Mouse (Mus musculus): Measurements from ENCODE around the gene Gm16223. TPM values are rescaled to one million over a fixed set of nuclear protein-coding genes. Genes with fewer than 3 reads are reported as not detected.

Gm16223 gene
- not detected in 2 replicates for total RNA-seq (2021)
- long read RNA-seq: 0 reads

DNA sequence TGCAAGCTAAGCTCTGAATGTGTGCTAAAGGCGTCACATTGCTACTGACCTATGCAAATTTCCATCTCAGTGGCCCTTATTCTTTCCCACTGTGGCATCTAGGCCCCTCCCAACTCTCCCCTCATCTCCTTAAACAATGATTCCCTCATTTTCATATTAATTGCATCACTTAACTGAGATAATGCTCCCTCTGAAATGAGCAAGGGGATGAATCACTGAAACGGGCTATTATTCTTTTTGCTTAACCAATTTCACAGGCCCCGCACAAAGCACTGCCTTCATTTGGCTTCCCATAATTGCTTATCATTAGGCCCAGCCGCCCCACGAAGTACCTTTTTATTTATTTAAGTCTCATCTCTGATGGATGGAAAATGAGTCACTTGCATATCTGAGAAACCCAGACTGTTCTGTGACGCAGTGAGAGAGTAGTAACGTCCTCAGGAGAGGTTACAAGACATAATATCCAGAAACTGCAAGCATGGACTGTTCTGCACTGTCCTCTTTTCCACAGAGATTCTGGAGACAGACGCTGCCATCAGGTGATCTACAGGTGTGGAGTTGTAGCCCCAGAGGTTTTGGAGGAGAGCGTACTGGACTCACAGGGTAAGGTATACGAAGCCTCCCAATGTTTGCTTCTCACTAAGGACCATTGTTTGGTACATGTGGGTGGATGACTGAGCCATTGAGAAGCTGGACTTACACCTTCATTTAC, at the start of gene Gm16223:
Gm16223 (plus strand) TSS at position 485 of the 712 bp plus-strand sequence.
- no peak for DNase-seq

GRCm38 (mm10) chr5:42022029-42022428, 45.7 kb upstream of the Gm16223 start:
- no peak for DNase-seq

DNA sequence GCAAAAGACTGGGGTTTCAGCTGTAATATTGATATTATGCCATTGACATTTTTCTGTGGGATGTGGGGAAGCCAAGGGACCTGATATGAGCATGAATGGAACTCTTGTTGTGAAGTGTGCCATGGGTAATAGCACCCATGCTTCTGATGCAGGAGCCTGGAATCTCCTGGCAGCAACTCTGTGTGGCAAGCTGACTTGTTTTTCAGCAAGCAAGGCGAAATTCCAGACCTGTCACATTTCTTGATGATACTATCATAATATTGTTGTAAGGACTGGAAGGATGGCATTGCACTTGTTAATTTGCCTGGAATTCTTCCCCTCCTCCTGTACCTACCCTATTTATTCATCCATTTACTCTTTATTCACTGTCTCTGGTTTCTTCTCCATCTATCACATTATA, 44.2 kb upstream of the Gm16223 start:
- no peak for DNase-seq

DNA sequence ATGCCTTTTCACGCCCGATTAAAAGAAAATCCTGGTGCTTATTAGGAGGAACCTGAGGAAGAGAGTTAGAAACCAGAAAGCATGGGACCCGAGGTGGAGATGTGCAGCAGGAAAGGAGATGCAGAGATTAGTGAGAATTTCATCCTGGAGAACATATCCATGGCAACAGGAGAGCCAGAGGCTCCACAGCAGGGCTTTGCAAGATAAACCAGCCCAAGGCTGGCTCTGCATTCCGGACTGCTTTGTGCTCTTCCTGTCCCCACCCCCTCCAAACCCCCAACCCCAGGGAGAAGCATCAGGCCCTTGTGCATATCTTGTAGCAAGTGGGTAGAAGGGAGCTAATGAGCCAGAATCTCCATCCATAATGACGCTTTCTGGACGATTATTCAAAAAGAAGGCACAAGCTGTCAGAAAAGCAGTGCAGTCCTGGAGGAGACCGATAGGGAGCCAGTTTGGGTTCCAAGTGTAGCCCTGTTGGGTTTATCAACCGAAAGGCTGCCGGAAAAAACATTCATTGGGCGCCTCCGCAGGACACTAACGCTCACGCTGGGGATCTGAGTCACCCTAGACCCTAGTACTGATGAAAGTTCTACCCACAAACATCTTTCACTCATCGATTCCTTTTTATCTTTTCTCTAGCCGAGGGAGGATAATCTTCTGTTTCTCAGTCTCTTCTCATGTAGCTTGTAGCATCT, 31.2 kb upstream of the Gm16223 start:
- DNase-seq: no peak

DNA sequence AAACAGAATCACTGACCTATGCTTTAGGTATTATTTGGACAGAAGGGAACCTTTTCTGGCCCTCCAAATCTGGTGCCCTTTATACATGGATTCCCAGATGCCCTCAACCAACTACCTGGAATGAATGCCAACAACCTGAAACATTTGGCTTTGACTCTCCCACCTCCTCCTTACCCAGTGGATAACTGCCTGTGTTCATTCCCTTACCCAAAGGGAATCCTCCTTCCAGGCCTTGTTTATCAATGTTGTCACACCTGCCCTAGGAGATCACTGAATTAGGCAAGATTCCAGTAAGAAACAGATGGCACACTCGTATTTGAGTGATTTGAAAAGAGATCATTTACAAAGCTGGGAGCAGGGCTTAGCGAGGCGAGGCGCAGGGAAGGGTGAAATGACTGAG, 13.1 kb upstream of the Gm16223 start:
- no peak for DNase-seq

DNA sequence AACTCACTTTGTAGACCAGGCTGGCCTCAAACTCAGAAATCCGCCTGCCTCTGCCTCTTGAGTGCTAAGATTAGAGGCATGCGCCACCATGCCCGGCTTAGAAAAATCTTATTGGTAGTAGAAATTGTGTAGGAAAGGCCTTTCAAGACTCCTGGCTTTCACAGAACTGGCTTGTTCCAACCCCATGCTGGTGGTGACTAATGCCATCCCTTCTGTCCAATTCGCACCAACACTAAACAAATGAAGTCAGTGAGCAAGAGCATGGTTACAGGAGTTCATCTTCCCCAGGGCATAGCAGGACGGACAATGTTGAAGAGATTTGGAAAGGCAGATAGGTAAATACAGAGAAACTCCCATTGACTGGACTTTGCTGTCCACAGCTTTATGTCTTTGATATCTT, 12.6 kb upstream of the Gm16223 start:
- no peak for DNase-seq

DNA sequence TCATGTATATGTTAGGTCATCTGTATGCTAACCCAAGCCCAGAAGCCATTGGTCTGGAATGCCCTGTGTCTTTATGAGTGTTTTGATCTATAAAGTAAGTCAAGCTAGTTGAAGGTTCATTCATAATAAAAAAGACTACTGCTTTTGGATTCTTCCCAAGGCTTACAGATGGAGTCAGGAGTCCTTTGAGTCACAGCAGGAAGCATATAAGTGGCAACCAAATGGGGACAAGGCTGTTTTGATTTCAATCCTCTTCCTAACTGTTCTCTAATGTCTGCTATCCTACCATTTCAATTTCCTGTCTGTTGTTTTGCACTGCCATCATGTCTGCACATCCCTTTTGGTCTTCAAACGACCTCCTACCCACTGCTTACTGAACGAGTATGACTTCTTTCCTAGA, 2.7 kb upstream of the Gm16223 start:
- no peak for DNase-seq

- no peak for DNase-seq
These were observed 685 bp upstream of the Gm16223 start for GRCm38 (mm10) chr5:42067075-42067474.

- no peak for DNase-seq
These were observed 424 bp downstream of the Gm16223 start for GRCm38 (mm10) chr5:42068188-42068579.

- DNase-seq: no peak
These were observed 49.0 kb downstream of the Gm16223 start for GRCm38 (mm10) chr5:42116586-42117346.

GRCm38 (mm10) chr5:42125562-42125961, 57.8 kb downstream of the Gm16223 start:
- no peak for DNase-seq

GRCm38 (mm10) chr5:42155626-42156025, 87.9 kb downstream of the Gm16223 start:
- no peak for DNase-seq

GRCm38 (mm10) chr5:42164731-42165130, 97.0 kb downstream of the Gm16223 start:
- DNase-seq: no peak

- DNase-seq: no peak
These were observed 98.6 kb downstream of the Gm16223 start for GRCm38 (mm10) chr5:42166311-42166710.

- peak; percentile 2 for DNase-seq
These were observed 100.3 kb downstream of the Gm16223 start for GRCm38 (mm10) chr5:42168071-42168470.

DNA sequence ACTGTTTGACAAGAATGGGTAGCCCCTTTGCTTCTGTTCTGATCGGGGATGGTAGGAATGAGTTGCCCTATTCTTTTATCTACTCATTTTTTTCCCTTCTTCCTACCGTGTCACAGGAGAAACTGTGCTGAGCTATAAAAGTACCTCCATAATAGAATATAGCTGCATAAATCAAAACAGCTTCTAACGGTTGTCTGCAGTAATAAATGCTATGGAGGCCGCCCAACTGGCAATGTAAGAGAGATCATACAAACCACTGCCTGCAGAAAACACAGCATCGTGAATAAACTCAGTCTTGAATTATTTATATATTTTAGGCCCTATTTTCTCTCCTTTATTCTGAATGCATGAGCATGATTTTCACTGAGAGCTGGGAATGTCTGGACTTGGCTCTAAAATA, 101.0 kb downstream of the Gm16223 start:
- DNase-seq: no peak

GRCm38 (mm10) chr5:42174109-42174508, 106.3 kb downstream of the Gm16223 start:
- DNase-seq: no peak

DNA sequence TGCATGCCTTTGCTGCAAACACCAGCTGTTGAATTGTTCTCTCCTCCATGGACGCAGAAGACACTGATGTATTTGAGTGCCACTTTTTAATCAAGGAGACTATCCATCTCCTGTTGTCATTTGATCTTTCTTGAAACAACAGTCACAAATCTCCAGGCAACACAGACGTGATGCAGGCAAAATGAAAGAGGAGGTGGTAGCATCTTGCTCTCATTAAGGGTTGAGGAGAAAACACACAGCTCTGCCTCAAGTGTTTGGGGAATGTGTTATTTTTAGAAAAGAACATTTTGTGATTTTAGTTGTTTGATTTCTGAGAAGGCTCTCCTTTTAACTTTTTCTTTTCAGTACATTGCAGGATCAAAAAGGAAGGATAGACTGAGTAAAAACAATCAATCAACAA, 107.7 kb downstream of the Gm16223 start:
- DNase-seq: no peak

DNA sequence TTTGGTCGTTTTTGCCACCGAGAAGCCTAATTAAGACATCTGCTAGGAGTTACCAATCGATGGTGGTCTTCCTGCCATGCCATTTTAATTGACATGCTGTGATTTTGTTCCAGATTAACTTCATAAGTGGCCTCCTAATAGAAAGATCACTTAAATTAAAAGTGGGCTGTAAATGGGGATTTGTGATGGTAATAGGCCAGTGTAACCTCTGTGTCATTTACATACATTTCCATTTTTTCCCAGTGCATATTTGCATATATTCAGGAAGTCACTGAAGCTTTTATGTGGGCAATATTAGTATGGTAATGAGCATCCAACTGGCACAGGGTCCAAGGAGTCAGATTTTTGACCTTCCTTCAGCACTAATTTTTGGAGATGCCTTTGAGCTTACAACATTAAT, 130.7 kb downstream of the Gm16223 start:
- DNase-seq: no peak

GRCm38 (mm10) chr5:42207456-42208122, 139.8 kb downstream of the Gm16223 start:
- DNase-seq: no peak

- no peak for DNase-seq
These were observed 144.0 kb downstream of the Gm16223 start for GRCm38 (mm10) chr5:42211554-42212338.

DNA sequence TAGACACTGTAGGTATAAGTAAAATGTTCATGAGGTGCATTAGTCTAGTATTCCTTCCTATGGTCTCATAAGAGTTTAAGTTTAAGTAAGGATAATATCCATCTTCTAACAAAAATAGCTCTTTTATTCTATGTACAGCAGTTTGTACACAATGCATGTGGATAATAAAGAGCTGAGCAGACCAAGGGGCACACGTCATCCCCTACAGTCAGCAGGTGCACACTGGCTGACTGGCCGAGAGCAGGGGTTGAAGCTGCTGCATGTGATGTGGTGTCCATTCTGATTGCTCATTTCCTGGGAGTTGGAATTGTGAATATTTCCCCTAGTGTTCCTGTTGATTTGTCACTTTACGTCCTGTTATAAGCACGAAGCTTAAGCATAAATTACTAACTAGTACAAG, 144.6 kb downstream of the Gm16223 start:
- DNase-seq: no peak
